Mouse (Mus musculus) heart, postnatal 4 days (tissue): ENCODE results near the gene Hivep3. TPM values are rescaled to one million over a fixed set of nuclear protein-coding genes. Genes with fewer than 3 reads are reported as not detected.

ENCODE experiments used
- DNase-seq: peaks from one replicate; pipeline ENCODE4 v3.0.0; 2021
- total RNA-seq, 2 experiments: library from RNA; stranded (reverse); gene quantifications; 2 replicates each; pipeline ENCODE4 v1.2.3; 2021

Hivep3 gene
- total RNA-seq, 2 experiments from 2014 or later: 6.2 to 7.1 TPM

GRCm38 (mm10) chr4:119950181-119950580 is 216.6 kb downstream of the Hivep3 start:
- DNase-seq: no peak

GRCm38 (mm10) chr4:119951081-119951480 is 217.5 kb downstream of the Hivep3 start:
- DNase-seq: no peak

- no peak for DNase-seq
These were observed 221.4 kb downstream of the Hivep3 start for GRCm38 (mm10) chr4:119955008-119955407.

GRCm38 (mm10) chr4:119957970-119958369 is 224.4 kb downstream of the Hivep3 start:
- no peak for DNase-seq

- DNase-seq: peak; percentile 67
These were observed 225.7 kb downstream of the Hivep3 start for GRCm38 (mm10) chr4:119959293-119959692.

GRCm38 (mm10) chr4:119959873-119960272 is 226.3 kb downstream of the Hivep3 start:
- DNase-seq: no peak

GRCm38 (mm10) chr4:119960523-119960922 is 226.9 kb downstream of the Hivep3 start:
- no peak for DNase-seq

- no peak for DNase-seq
These were observed 227.6 kb downstream of the Hivep3 start for GRCm38 (mm10) chr4:119961164-119961563.

GRCm38 (mm10) chr4:119962066-119962465 is 228.5 kb downstream of the Hivep3 start:
- no peak for DNase-seq

- DNase-seq: peak; percentile 38
These were observed 232.8 kb downstream of the Hivep3 start for GRCm38 (mm10) chr4:119966105-119967072.

- no peak for DNase-seq
These were observed 233.6 kb downstream of the Hivep3 start for GRCm38 (mm10) chr4:119967073-119967608.

- no peak for DNase-seq
These were observed 234.1 kb downstream of the Hivep3 start for GRCm38 (mm10) chr4:119967636-119968035.

- peak; percentile 59 for DNase-seq
These were observed 234.5 kb downstream of the Hivep3 start for GRCm38 (mm10) chr4:119968071-119968470.

GRCm38 (mm10) chr4:119968887-119969286 is 235.3 kb downstream of the Hivep3 start:
- no peak for DNase-seq

- no peak for DNase-seq
These were observed 236.6 kb downstream of the Hivep3 start for GRCm38 (mm10) chr4:119970166-119970565.

GRCm38 (mm10) chr4:119972375-119972774 is 238.8 kb downstream of the Hivep3 start:
- DNase-seq: no peak

GRCm38 (mm10) chr4:119973729-119974605 is 240.4 kb downstream of the Hivep3 start:
- peak; percentile 52 for DNase-seq

GRCm38 (mm10) chr4:119975242-119975641 is 241.7 kb downstream of the Hivep3 start:
- no peak for DNase-seq

- no peak for DNase-seq
These were observed 242.2 kb downstream of the Hivep3 start for GRCm38 (mm10) chr4:119975822-119976221.

- no peak for DNase-seq
These were observed 243.0 kb downstream of the Hivep3 start for GRCm38 (mm10) chr4:119976428-119977168.

GRCm38 (mm10) chr4:119977817-119978491 is 244.4 kb downstream of the Hivep3 start:
- no peak for DNase-seq
